Mouse (Mus musculus) thymus, postnatal 10 days (tissue): ENCODE measurements at regions not wholly inside any gene's neighbourhood (a gene's known extent, or its start where the extent isn't known, plus 50 kb on each side); places are given as distances from the start of the nearest gene placed in this dataset.

Experiments used
- DNase-seq, 2 experiments: peaks; one replicate each; pipeline ENCODE4 v3.0.0; 2021; ENCODE audit warnings: low spot score in 2 of 2

- no peak for DNase-seq
Measured at GRCm38 (mm10) chr11:85966207-85966606, 80.0 kb downstream of the Tbx4 start.

DNA sequence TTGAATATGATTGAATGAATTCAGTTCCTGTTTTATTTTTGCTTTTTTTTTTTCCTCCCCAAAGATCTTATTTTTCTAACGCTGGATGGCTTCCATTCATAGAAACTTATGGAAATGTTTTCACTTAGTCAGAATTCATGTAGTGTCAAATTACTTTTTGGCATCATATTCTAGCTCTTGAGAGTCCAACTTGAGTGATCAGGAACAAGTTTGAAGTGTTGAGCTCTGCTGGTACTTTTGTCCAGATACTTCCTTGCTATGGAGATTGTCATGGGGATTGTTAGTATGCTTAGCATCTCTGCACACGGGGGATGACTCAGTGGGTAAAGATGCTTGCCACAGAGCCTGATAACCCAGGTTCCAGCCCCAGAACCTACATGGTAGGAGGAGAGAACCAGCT is 84.1 kb downstream of the Tbx4 start:
- no peak for DNase-seq

DNA sequence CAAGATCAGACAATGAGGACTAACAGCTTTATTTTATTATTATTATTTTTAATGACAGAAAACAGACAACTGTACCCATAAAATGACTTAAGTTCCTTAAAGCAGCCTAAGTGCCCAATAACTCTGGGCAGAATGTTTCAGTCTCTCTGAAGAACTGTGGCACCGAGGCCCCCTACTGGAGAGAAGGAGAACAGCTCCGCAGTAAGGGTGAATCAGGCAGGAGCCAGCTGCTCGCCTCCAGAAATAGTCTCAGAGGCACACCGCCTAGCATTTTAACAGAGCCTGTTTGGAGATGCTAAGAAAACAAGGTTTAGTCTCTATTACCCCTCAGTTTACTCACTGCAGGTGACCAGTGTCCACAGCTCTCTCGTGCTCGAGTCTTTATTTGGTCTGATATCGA is 86.2 kb downstream of the Tbx4 start:
- DNase-seq, result peak in 1 of 2 experiments; percentile 57

DNA sequence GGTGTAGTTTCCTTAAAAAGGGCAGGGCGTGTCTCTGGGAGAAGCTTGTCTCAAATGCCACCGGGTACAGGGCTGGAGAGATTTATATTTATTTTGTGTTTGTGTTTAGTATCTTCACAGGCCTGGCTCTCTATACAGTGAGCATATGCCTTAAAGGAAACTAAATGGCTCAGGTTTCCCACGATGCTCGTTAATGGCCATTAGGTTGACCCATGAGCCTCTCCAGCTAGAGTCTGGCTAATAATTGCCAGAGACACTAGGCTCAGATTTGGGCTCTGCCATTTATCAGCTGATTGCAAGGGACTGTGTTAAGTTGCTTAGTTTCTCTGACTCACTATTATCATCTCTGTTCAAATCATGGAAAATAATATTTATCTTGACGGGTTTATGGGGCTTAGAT is 87.5 kb downstream of the Tbx4 start:
- DNase-seq, result no peak

GRCm38 (mm10) chr11:85976693-85977434 is 90.6 kb downstream of the Tbx4 start:
- no peak for DNase-seq

- no peak for DNase-seq
Measured at GRCm38 (mm10) chr11:85980388-85980787, 94.2 kb downstream of the Tbx4 start.

GRCm38 (mm10) chr11:85981561-85981960 is 95.3 kb downstream of the Tbx4 start:
- DNase-seq, result no peak

DNA sequence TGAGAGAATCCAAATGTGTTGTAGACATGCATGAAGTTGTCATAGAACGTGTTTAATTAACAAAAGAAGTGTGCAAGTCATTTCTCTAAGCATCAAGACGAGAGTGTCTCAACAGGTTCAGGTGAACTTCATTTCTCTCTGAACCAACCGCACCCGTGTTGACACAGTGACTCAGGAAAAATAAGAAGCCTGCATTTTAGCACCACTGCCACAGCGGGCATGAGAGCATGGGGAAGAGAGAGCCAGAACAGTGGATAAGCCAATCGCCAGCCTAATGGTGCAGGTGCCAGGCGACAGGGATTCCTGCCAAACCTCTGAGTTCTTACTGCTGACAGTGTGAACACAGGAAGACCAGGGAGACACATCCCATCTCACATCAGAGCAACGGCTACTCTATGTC is 100.1 kb downstream of the Tbx4 start:
- no peak for DNase-seq

DNA sequence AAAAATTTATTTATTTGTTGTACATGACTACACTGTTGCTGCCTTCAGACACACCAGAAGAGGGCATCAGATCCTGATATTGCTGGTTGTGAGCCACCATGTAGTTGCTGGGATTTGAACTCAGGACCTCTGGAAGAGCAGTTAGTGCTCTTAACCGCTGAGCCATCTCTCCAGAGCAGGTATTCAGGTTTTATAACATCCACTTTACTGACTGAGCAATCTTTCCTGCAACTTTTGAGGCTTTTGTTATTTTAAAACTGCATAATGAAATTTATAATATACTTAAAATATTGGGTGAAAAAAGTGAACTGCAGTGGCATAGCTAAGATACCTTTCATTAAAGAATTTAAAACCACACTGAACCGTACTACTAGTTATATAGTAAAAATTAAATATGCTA is 101.0 kb downstream of the Tbx4 start:
- DNase-seq, result no peak

- no peak for DNase-seq
Measured at GRCm38 (mm10) chr11:85989536-85989935, 103.3 kb downstream of the Tbx4 start.

DNA sequence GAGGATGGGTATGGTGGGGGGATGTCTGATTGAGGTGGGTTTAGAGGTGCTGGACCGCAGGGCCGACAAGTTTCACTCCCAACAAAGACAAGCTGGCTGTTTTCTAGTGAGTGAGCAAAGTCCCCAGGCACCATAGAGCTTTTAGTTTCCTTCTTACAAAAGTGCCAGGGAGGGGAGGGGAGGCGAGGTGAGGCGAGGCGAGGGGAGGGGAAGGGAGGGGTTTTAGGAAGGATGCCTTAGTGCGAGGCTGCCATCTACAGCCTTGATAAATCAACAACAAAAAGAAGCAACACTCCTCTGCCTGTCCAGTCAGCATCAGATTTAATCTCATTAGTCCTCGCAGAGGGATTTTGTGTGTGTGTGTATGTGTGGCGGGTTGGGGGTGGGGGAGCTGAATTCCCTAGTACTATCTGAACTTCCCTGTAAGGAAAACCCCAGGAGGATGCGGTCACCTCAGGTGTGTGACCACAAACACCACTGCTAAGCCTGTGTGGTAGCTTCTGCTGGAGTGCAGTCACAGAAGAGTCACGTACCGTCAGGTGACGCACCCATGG is 103.8 kb downstream of the Tbx4 start:
- DNase-seq, result peak in 1 of 2 experiments; percentile 5

GRCm38 (mm10) chr11:85995318-85996095 is 109.3 kb downstream of the Tbx4 start:
- no peak for DNase-seq

GRCm38 (mm10) chr11:85996686-85997085 is 110.5 kb downstream of the Tbx4 start:
- no peak for DNase-seq

GRCm38 (mm10) chr11:86003341-86003740 is 117.1 kb downstream of the Tbx4 start:
- no peak for DNase-seq

GRCm38 (mm10) chr11:86005284-86005683 is 119.1 kb downstream of the Tbx4 start:
- DNase-seq, result no peak

DNA sequence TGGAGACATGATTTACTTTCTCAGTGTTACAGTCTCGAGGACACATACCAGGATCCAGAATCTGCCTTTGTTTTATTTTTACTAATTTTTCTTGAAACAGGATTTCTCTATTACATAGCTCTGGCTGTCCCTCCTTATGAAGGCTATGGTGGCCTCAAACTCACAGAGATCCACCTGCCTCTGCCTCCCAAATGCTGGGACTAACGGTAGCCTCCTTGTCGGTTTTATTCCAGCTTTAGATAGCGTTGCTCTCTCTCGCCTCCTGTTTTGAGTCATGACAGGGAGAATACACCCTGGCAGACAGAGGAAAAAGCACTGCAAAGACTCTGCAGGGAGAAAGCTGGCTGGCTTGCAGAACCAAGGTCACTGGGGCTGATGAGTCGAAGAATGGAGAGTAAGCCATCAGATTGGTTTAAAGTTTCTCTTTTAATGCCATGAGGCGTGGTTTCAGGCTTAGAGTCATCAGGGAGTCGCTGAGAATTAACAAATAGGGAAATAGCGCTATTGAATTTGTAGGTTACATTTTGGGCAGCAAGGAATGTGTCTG is 119.8 kb downstream of the Tbx4 start:
- DNase-seq, result no peak

- DNase-seq, result no peak
Measured at GRCm38 (mm10) chr11:86006859-86007258, 120.6 kb downstream of the Tbx4 start.
